Mouse (Mus musculus) intestine, embryonic 16.5 days (tissue): ENCODE results near the gene Nt5m. TPM values are rescaled to one million over a fixed set of nuclear protein-coding genes. Genes with fewer than 3 reads are reported as not detected.

Experiments used
- ATAC-seq: fragments of 200-750 bp; cut with Nextera tagmentation; 2 replicates; pipeline ENCODE4 v1.8.0; 2017; ENCODE audit warnings: moderate TSS enrichment, moderate library complexity
- H3K27ac ChIP-seq: fragments of 300-500 bp; sonication (generic); 2 replicates; pipeline ENCODE4 v1.5.1; 2014; ENCODE audit warnings: mild to moderate bottlenecking, low read length
- H3K27me3 ChIP-seq: fragments of 300-500 bp; sonication (generic); replicated peaks from 2 replicates; pipeline ENCODE4 v1.6.1; 2014; ENCODE audit warnings: low read length, control low read depth, mixed read lengths; ENCODE audit not compliant: control insufficient read depth, insufficient read depth
- H3K36me3 ChIP-seq: fragments of 300-500 bp; sonication (generic); 2 replicates; pipeline ENCODE4 v1.6.1; 2014; ENCODE audit warnings: low read length, control low read depth; ENCODE audit not compliant: control insufficient read depth, insufficient read depth
- H3K4me1 ChIP-seq: fragments of 300-500 bp; sonication (generic); 2 replicates; pipeline ENCODE4 v1.6.1; 2014; ENCODE audit warnings: low read length, control low read depth, mixed read lengths; ENCODE audit not compliant: control insufficient read depth, insufficient read depth
- H3K4me2 ChIP-seq: fragments of 300-500 bp; sonication (generic); 2 replicates; pipeline ENCODE4 v1.6.1; 2014; ENCODE audit warnings: low read depth, low read length, control low read depth
- H3K4me3 ChIP-seq: fragments of 300-500 bp; sonication (generic); 2 replicates; pipeline ENCODE4 v1.5.1; 2014; ENCODE audit warnings: mild to moderate bottlenecking, low read length
- H3K9ac ChIP-seq: fragments of 300-500 bp; sonication (generic); 2 replicates; pipeline ENCODE4 v1.6.1; 2014; ENCODE audit warnings: low read depth, low read length
- H3K9me3 ChIP-seq: fragments of 300-500 bp; sonication (generic); 2 replicates; pipeline ENCODE4 v1.6.1; 2016; ENCODE audit warnings: low read length, control low read depth; ENCODE audit not compliant: control insufficient read depth
- WGBS: fragments of 180-500 bp; shearing (Covaris S2); extraction: QIAGEN DNeasy Blood & Tissue Kit; methylation state at CpG from one replicate; pipeline ENCODE4 v1.1.7; 2014; 5-methylcytosine and 5-hydroxymethylcytosine counted together
- polyA plus RNA-seq: library from polyadenylated mRNA; unstranded; fragments of >200 nt; fragmentation: Nextera tagmentation; extraction: Ambion mirVana; gene quantifications from 2 replicates; pipeline ENCODE4 v1.2.1, GENCODE M21; 2015

The Nt5m gene
- polyA plus RNA-seq, 1 experiment from 2014 or later, result 34.5 TPM

- H3K9ac ChIP-seq, result no peak overlapping the region
- no peak overlapping the region for H3K27ac ChIP-seq
- no peaks in the 10 kb centered on the region for H3K9me3 ChIP-seq
- H3K4me2 ChIP-seq, result no peak overlapping the region
- H3K4me1 ChIP-seq, result 0 out of 2 replicates have a peak, but pooled peaks cover 3% of the 10 kb centered on the region
- no peaks in the 10 kb centered on the region for H3K27me3 ChIP-seq
- 62% methylated on average over 6 of the region's 6 CpGs for whole genome bisulfite sequencing
- ATAC-seq, result peak; percentile 91
- H3K36me3 ChIP-seq, result no peaks in the 10 kb centered on the region
- no peak overlapping the region for H3K4me3 ChIP-seq
Measured at GRCm38 (mm10) chr11:59864316-59864715, 25.1 kb downstream of the Nt5m start.

DNA sequence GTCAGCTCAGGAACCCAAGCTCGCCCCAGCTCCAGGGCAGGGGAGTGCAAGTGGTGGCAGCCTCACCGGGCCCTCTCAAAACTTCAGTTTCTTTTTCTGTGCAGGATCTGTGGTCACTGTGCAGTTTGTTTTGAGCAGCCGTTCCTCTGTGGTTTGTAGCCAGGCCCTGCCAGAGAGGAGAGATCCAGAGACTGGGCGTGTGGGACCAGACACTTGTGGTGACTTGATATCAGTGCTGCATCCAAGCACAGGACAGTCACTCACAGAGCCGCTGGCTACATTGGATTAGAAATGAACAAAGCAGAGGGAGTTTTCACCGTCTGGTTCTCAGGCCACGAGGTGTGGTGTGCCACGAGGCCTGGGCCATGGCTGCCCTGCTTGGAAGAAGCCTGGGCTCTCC, 32.9 kb downstream of the Nt5m start:
- H3K4me1 ChIP-seq, result no peaks in the 10 kb centered on the region
- no peaks in the 10 kb centered on the region for H3K9me3 ChIP-seq
- H3K4me2 ChIP-seq, result no peak overlapping the region
- H3K4me3 ChIP-seq, result no peak overlapping the region
- H3K27me3 ChIP-seq, result no peaks in the 10 kb centered on the region
- no peak for ATAC-seq
- H3K9ac ChIP-seq, result no peak overlapping the region
- H3K27ac ChIP-seq, result no peak overlapping the region
- WGBS, result 84% methylated on average over 8 of the region's 8 CpGs
- H3K36me3 ChIP-seq, result no peaks in the 10 kb centered on the region

- H3K4me2 ChIP-seq, result no peak overlapping the region
- no peaks in the 10 kb centered on the region for H3K27me3 ChIP-seq
- H3K9ac ChIP-seq, result no peak overlapping the region; the same call in 1 of the 2 replicates
- WGBS, result 17% methylated on average over 2 of the region's 2 CpGs
- ATAC-seq, result peak; percentile 60
- H3K27ac ChIP-seq, result no peak overlapping the region
- H3K4me1 ChIP-seq, result no peaks in the 10 kb centered on the region
- H3K36me3 ChIP-seq, result no peaks in the 10 kb centered on the region
- H3K9me3 ChIP-seq, result no peaks in the 10 kb centered on the region
- no peak overlapping the region for H3K4me3 ChIP-seq
Measured at GRCm38 (mm10) chr11:59880031-59880430, 40.8 kb downstream of the Nt5m start.

GRCm38 (mm10) chr11:59885217-59885986, 46.2 kb downstream of the Nt5m start:
- Histone ChIP-seq H3K9ac (no peak overlapping the region), H3K4me2 (no peak overlapping the region), H3K27me3 (no peaks in the 10 kb centered on the region), H3K4me3 (no peak overlapping the region), H3K9me3 (peaks cover 3% of the 10 kb centered on the region; the same call in 1 of the 2 replicates), H3K4me1 (peaks cover 4% of the 10 kb centered on the region), H3K27ac (peak overlapping the region; percentile 47), H3K36me3 (no peaks in the 10 kb centered on the region)
- peak; percentile 32 for ATAC-seq
- WGBS, result 50% methylated on average over 17 of the region's 17 CpGs

GRCm38 (mm10) chr11:59886952-59887351, 47.7 kb downstream of the Nt5m start:
- H3K4me1 ChIP-seq, result peaks cover 4% of the 10 kb centered on the region
- peak; percentile 61; the same call in 1 of the 2 replicates for ATAC-seq
- no peaks in the 10 kb centered on the region for H3K36me3 ChIP-seq
- H3K27ac ChIP-seq, result no peak overlapping the region
- H3K4me3 ChIP-seq, result no peak overlapping the region
- H3K9me3 ChIP-seq, result peaks cover 3% of the 10 kb centered on the region; the same call in 1 of the 2 replicates
- no peaks in the 10 kb centered on the region for H3K27me3 ChIP-seq
- 60% methylated on average over 1 of the region's 1 CpGs for WGBS
- H3K4me2 ChIP-seq, result no peak overlapping the region
- no peak overlapping the region for H3K9ac ChIP-seq

- Histone ChIP-seq H3K4me2 (no peak overlapping the region), H3K9ac (no peak overlapping the region), H3K4me3 (no peak overlapping the region), H3K27ac (no peak overlapping the region), H3K27me3 (no peaks in the 10 kb centered on the region), H3K4me1 (peaks cover 4% of the 10 kb centered on the region), H3K9me3 (peaks cover 3% of the 10 kb centered on the region; the same call in 1 of the 2 replicates), H3K36me3 (no peaks in the 10 kb centered on the region)
- WGBS, result 78% methylated on average over 5 of the region's 5 CpGs
- ATAC-seq, result no peak
Measured at GRCm38 (mm10) chr11:59888151-59888550, 48.9 kb downstream of the Nt5m start.

- ATAC-seq, result no peak
- peaks cover 3% of the 10 kb centered on the region; the same call in 1 of the 2 replicates for H3K9me3 ChIP-seq
- no peak overlapping the region for H3K9ac ChIP-seq
- H3K4me3 ChIP-seq, result no peak overlapping the region
- no peak overlapping the region for H3K27ac ChIP-seq
- H3K27me3 ChIP-seq, result no peaks in the 10 kb centered on the region
- peaks cover 4% of the 10 kb centered on the region for H3K4me1 ChIP-seq
- H3K4me2 ChIP-seq, result no peak overlapping the region
- 61% methylated on average over 6 of the region's 6 CpGs for WGBS
- H3K36me3 ChIP-seq, result no peaks in the 10 kb centered on the region
Measured at GRCm38 (mm10) chr11:59891854-59892253, 52.6 kb downstream of the Nt5m start.

GRCm38 (mm10) chr11:59893153-59893788, 54.0 kb downstream of the Nt5m start:
- H3K9ac ChIP-seq, result no peak overlapping the region
- peaks cover 10% of the 10 kb centered on the region for H3K4me1 ChIP-seq
- WGBS, result 60% methylated on average over 10 of the region's 10 CpGs
- no peak for ATAC-seq
- H3K4me3 ChIP-seq, result no peak overlapping the region
- no peaks in the 10 kb centered on the region for H3K27me3 ChIP-seq
- H3K4me2 ChIP-seq, result no peak overlapping the region
- peaks cover 3% of the 10 kb centered on the region; the same call in 1 of the 2 replicates for H3K9me3 ChIP-seq
- no peaks in the 10 kb centered on the region for H3K36me3 ChIP-seq
- no peak overlapping the region for H3K27ac ChIP-seq

DNA sequence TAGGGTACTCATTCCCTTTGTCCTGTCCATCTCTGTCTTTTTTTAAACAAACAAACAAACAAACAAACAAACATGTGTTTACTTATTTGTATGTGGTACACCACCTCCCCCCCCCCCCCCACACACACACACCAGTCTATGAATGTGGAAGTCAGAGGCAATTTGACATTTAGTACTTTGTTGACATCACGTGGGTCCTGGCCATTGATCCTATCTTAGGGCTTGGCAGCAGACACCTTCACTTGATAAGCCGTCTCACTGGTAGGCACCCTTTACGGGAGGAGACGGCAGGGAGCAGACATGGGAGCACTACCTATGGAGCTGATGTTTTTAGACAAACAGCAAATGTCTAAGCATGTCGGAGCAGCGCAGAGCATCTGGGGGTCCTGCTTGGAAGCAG, 55.7 kb downstream of the Nt5m start:
- Histone ChIP-seq H3K4me2 (no peak overlapping the region), H3K36me3 (no peaks in the 10 kb centered on the region), H3K9me3 (no peaks in the 10 kb centered on the region), H3K27me3 (no peaks in the 10 kb centered on the region), H3K9ac (no peak overlapping the region), H3K4me1 (peaks cover 11% of the 10 kb centered on the region), H3K4me3 (no peak overlapping the region), H3K27ac (no peak overlapping the region)
- 50% methylated on average over 6 of the region's 6 CpGs for WGBS
- ATAC-seq, result no peak
